Mouse (Mus musculus) CH12.LX (cell line): ENCODE data around the gene Ccnb1. TPM values are rescaled to one million over a fixed set of nuclear protein-coding genes. Genes with fewer than 3 reads are reported as not detected.
A peak's percentile ranks its signal among the peaks of the same experiment; 100 is the strongest.

Experiments used
- DNase-seq: peaks from one replicate; pipeline ENCODE4 v3.0.0-alpha.2; 2013; ENCODE audit errors: extremely low read depth
- H3K27ac ChIP-seq: 2 replicates; pipeline ENCODE4 v1.5.1; 2012; ENCODE audit warnings: low read depth, mild to moderate bottlenecking, control low read depth, moderate library complexity; ENCODE audit not compliant: insufficient read depth
- H3K27me3 ChIP-seq: replicated peaks from 2 replicates; pipeline ENCODE3; 2012; ENCODE audit warnings: inconsistent platforms
- H3K36me3 ChIP-seq, 2 experiments: replicated peaks in 1 of 2; 2 replicates each; pipeline versions ENCODE3 to v1.6.1; 2012; ENCODE audit warnings: inconsistent platforms in 1 of 2, low read length in 1 of 2, mild to moderate bottlenecking in 1 of 2, mixed read lengths in 1 of 2, moderate library complexity in 1 of 2; ENCODE audit not compliant: control insufficient read depth in 1 of 2, insufficient read depth in 1 of 2
- H3K4me1 ChIP-seq, 2 experiments: 2 replicates each; pipeline ENCODE4 v1.6.1; 2012; ENCODE audit warnings: inconsistent platforms in 1 of 2, moderate library complexity in 1 of 2; ENCODE audit not compliant: insufficient read depth in 2 of 2, control insufficient read depth in 1 of 2
- H3K4me2 ChIP-seq: 2 replicates; pipeline ENCODE4 v1.6.1; 2012; ENCODE audit warnings: low read depth, mild to moderate bottlenecking, control low read depth; ENCODE audit not compliant: poor library complexity, insufficient read depth, severe bottlenecking
- H3K4me3 ChIP-seq, 3 experiments: fragments of 150-350 bp in 1 of 3; sonication (generic) in 1 of 3; replicated peaks in 1 of 3; 2 replicates each; pipeline versions ENCODE3 to v1.5.1; 2011 to 2012; ENCODE audit warnings: low read depth in 2 of 3, low read length in 2 of 3, mild to moderate bottlenecking in 2 of 3, moderate library complexity in 2 of 3, control low read depth in 1 of 3, improper control_type of control experiment in 1 of 3, inconsistent platforms in 1 of 3, mixed read lengths in 1 of 3; ENCODE audit not compliant: poor library complexity in 1 of 3
- H3K79me2 ChIP-seq: replicated peaks from 2 replicates; pipeline ENCODE4 v1.6.1; 2012; ENCODE audit warnings: mild to moderate bottlenecking, moderate library complexity; ENCODE audit not compliant: control insufficient read depth, poor library complexity, insufficient read depth, severe bottlenecking; ENCODE audit errors: extremely low read depth
- H3K9ac ChIP-seq: 2 replicates; pipeline ENCODE4 v1.6.1; 2012; ENCODE audit warnings: low read depth, mild to moderate bottlenecking, control low read depth, moderate library complexity; ENCODE audit not compliant: insufficient read depth
- H3K9me3 ChIP-seq: replicated peaks from 2 replicates; pipeline ENCODE3; 2012; ENCODE audit warnings: low read length, inconsistent platforms, mixed read lengths
- CHD1 ChIP-seq: IDR thresholded peaks from 2 replicates; pipeline ENCODE4 v1.6.1; 2012; ENCODE audit warnings: low read depth, low read length, improper control_type of control experiment, inconsistent platforms
- E2F4 ChIP-seq: IDR thresholded peaks from 2 replicates; pipeline ENCODE4 v1.6.1; 2011; ENCODE audit warnings: low read depth, low read length, improper control_type of control experiment; ENCODE audit not compliant: insufficient replicate concordance
- IRF4 ChIP-seq: IDR thresholded peaks from 2 replicates; pipeline ENCODE4 v1.6.1; 2014; ENCODE audit warnings: low read depth, mild to moderate bottlenecking, inconsistent platforms, low read length, improper control_type of control experiment
- JUN ChIP-seq: IDR thresholded peaks from 2 replicates; pipeline ENCODE4 v1.6.1; 2011; ENCODE audit warnings: low read depth, mild to moderate bottlenecking, low read length, improper control_type of control experiment, moderate library complexity; ENCODE audit not compliant: insufficient read depth
- JUND ChIP-seq: conservative IDR thresholded peaks from 2 replicates; pipeline ENCODE4 v1.6.1; 2011; ENCODE audit warnings: low read depth, low read length, improper control_type of control experiment
- KAT2A ChIP-seq: IDR thresholded peaks from 2 replicates; pipeline ENCODE4 v1.6.1; 2012; ENCODE audit warnings: low read length, improper control_type of control experiment, inconsistent platforms; ENCODE audit not compliant: insufficient replicate concordance
- MAZ ChIP-seq: IDR thresholded peaks from 2 replicates; pipeline ENCODE4 v1.6.1; 2012; ENCODE audit warnings: low read depth, mild to moderate bottlenecking, inconsistent platforms, low read length, improper control_type of control experiment, moderate library complexity
- MXI1 ChIP-seq: IDR thresholded peaks from 2 replicates; pipeline ENCODE4 v1.6.1; 2011; ENCODE audit warnings: mild to moderate bottlenecking, low read depth, low read length, improper control_type of control experiment
- POLR2A ChIP-seq: IDR thresholded peaks from 2 replicates; pipeline ENCODE4 v1.6.1; 2011; ENCODE audit warnings: low read depth, mild to moderate bottlenecking, improper control_type of control experiment, low read length
- RAD21 ChIP-seq: IDR thresholded peaks from 2 replicates; pipeline ENCODE4 v1.6.1; 2011; ENCODE audit warnings: low read depth, mild to moderate bottlenecking, low read length, improper control_type of control experiment, moderate library complexity
- RCOR1 ChIP-seq: conservative IDR thresholded peaks from 2 replicates; pipeline ENCODE4 v1.6.1; 2012; ENCODE audit warnings: low read depth, mild to moderate bottlenecking, inconsistent platforms, low read length, improper control_type of control experiment
- SIN3A ChIP-seq: IDR thresholded peaks from 2 replicates; pipeline ENCODE4 v1.6.1; 2012; ENCODE audit warnings: low read length, improper control_type of control experiment, inconsistent platforms
- TCF12 ChIP-seq: IDR thresholded peaks from 2 replicates; pipeline ENCODE4 v1.6.1; 2014; ENCODE audit warnings: low read depth, mild to moderate bottlenecking, inconsistent platforms, low read length, improper control_type of control experiment
- UBTF ChIP-seq: IDR thresholded peaks from 2 replicates; pipeline ENCODE4 v1.6.1; 2012; ENCODE audit warnings: low read depth, mild to moderate bottlenecking, inconsistent platforms, low read length, improper control_type of control experiment, moderate library complexity
- USF1 ChIP-seq: IDR thresholded peaks from 2 replicates; pipeline ENCODE4 v1.6.1; 2014; ENCODE audit warnings: low read depth, mild to moderate bottlenecking, inconsistent platforms, low read length, improper control_type of control experiment
- ZC3H11A ChIP-seq: IDR thresholded peaks from 2 replicates; pipeline ENCODE4 v1.6.1; 2012; ENCODE audit warnings: low read depth, mild to moderate bottlenecking, inconsistent platforms, low read length, improper control_type of control experiment
- ZKSCAN1 ChIP-seq: IDR thresholded peaks from 2 replicates; pipeline ENCODE4 v1.6.1; 2012; ENCODE audit warnings: low read depth, inconsistent platforms, low read length, improper control_type of control experiment, borderline replicate concordance
- ZNF384 ChIP-seq: IDR thresholded peaks from 2 replicates; pipeline ENCODE4 v1.6.1; 2012; ENCODE audit warnings: low read depth, low read length, improper control_type of control experiment, inconsistent platforms
- dilution Hi-C: fragments of 300-500 bp; cut with MboI; formaldehyde crosslinking; loops from 2 replicates; pipeline ENCODE4 v1.14.3; 2020; ENCODE audit warnings: low sequenced_read_pairs; ENCODE audit not compliant: extremely low pct_unique_long_range_greater_than_20kb, extremely low pct_ligation_motif_present
- in situ Hi-C: fragments of 300-500 bp; cut with MboI; formaldehyde crosslinking; loops from 3 replicates; pipeline ENCODE4 v1.14.3; 2019; ENCODE audit warnings: low sequenced_read_pairs, low pct_ligation_motif_present, low pct_unique_long_range_greater_than_20kb, mixed read lengths
- polyA plus RNA-seq: library from polyadenylated mRNA; unstranded; fragments of >175 nt; gene quantifications from 2 replicates; pipeline ENCODE4 v1.2.1, GENCODE M21; 2012; ENCODE audit warnings: low read depth; ENCODE audit not compliant: insufficient read length
- total RNA-seq, 2 experiments: library from RNA; depleted of rRNA; stranded (reverse); fragments of 300-350 nt in 1 of 2; fragments of >200 nt in 1 of 2; gene quantifications; 2 replicates each; pipeline ENCODE4 v1.2.3; 2012 to 2014

Gene Ccnb1
- total and polyA plus RNA-seq, 3 experiments, result 172 to 416 (median 243) TPM

- TF ChIP-seq SIN3A, result peak; percentile 69; the same call in 1 of the 2 replicates
- TF ChIP-seq E2F4, result no peak
- peak; percentile 80 for TF ChIP-seq MXI1
- TF ChIP-seq ZC3H11A, result no peak
- TF ChIP-seq JUN, result no peak
Measured at GRCm38 (mm10) chr13:100824306-100824705, 37.9 kb upstream of the Ccnb1 start (continued).

GRCm38 (mm10) chr13:100823863-100824262 lies 37.5 kb upstream of the Ccnb1 start:
- no peaks in the 10 kb centered on the region for H3K27me3 ChIP-seq
- in situ Hi-C loops (no loop called here), dilution Hi-C loops (no loop called here)
- peak overlapping the region; percentile 62 for H3K9ac ChIP-seq
- no peaks in the 10 kb centered on the region for H3K9me3 ChIP-seq
- H3K4me2 ChIP-seq, result peak overlapping the region; percentile 94
- no peak for DNase-seq
- peak overlapping the region; percentile 88 for H3K27ac ChIP-seq
- peaks cover 0 to 27% of the 10 kb centered on the region in 2 experiments; a peak in 3 of 4 replicates for H3K4me1 ChIP-seq
- no peak overlapping the region for H3K4me3 ChIP-seq
- peaks cover 15% of the 10 kb centered on the region for H3K79me2 ChIP-seq
- TF ChIP-seq POLR2A (no peak), CHD1 (0 out of 2 replicates have a peak, but pooled peaks have one; percentile 65), MAZ (no peak)
- peaks cover 31 to 67% of the 10 kb centered on the region in 2 experiments for H3K36me3 ChIP-seq

- H3K4me1 ChIP-seq, result no peaks in the 10 kb centered on the region
- dilution Hi-C loops, result no loop called here
- H3K36me3 ChIP-seq, result peaks cover 63 to 83% of the 10 kb centered on the region in 2 experiments
- no peaks in the 10 kb centered on the region for H3K27me3 ChIP-seq
- no peak for TF ChIP-seq ZKSCAN1
- TF ChIP-seq KAT2A, result no peak
- no peak for TF ChIP-seq UBTF
- H3K79me2 ChIP-seq, result 0 out of 2 replicates have a peak, but pooled peaks cover 2% of the 10 kb centered on the region
- DNase-seq, result no peak
- no peak overlapping the region for H3K27ac ChIP-seq
- no peak overlapping the region for H3K9ac ChIP-seq
- H3K9me3 ChIP-seq, result no peaks in the 10 kb centered on the region
- H3K4me2 ChIP-seq, result no peak overlapping the region
- H3K4me3 ChIP-seq, result no peak overlapping the region
- in situ Hi-C loops, result no loop called here
Measured at GRCm38 (mm10) chr13:100814451-100814850, 28.1 kb upstream of the Ccnb1 start.

- no peaks in the 10 kb centered on the region for H3K27me3 ChIP-seq
- H3K9ac ChIP-seq, result no peak overlapping the region
- no peak for TF ChIP-seq SIN3A
- TF ChIP-seq USF1, result no peak
- no peak for TF ChIP-seq CHD1
- no peak for TF ChIP-seq TCF12
- TF ChIP-seq RCOR1, result no peak
- TF ChIP-seq ZKSCAN1, result no peak
- TF ChIP-seq ZNF384, result no peak
- TF ChIP-seq JUND, result no peak
- no peak for TF ChIP-seq IRF4
- TF ChIP-seq RAD21, result no peak
- no peak for DNase-seq
- H3K4me1 ChIP-seq, result no peaks in the 10 kb centered on the region
- no peaks in the 10 kb centered on the region for H3K79me2 ChIP-seq
- in situ Hi-C loops, result no loop called here
- H3K9me3 ChIP-seq, result no peaks in the 10 kb centered on the region
- H3K36me3 ChIP-seq, result peaks cover 61 to 82% of the 10 kb centered on the region in 2 experiments
- no peak overlapping the region for H3K27ac ChIP-seq
- H3K4me2 ChIP-seq, result no peak overlapping the region
- dilution Hi-C loops, result no loop called here
- H3K4me3 ChIP-seq, result no peak overlapping the region
Measured at GRCm38 (mm10) chr13:100805776-100806175, 19.4 kb upstream of the Ccnb1 start.
